Mouse (Mus musculus): ENCODE data around the gene Akap7.

- TF ChIP-seq CTCF (IDR thresholded peaks at IDR 0.05; ENCODE audit: control insufficient read depth, insufficient read depth, low read length) (no peak), POLR2A (IDR thresholded peaks at IDR 0.05; ENCODE audit: borderline replicate concordance, control insufficient read depth, low read depth, low read length) (no peak)
Measured at GRCm38 (mm10) chr10:25317665-25318064, 10.0 kb upstream of the Akap7 start.
